Mouse (Mus musculus) gastrocnemius, adult 18-20 months (tissue): ENCODE measurements around the gene Wdr17. TPM values are rescaled to one million over a fixed set of nuclear protein-coding genes. Genes with fewer than 3 reads are reported as not detected.

ENCODE experiments used
- DNase-seq: peaks from one replicate; pipeline ENCODE4 v3.0.0; 2021; ENCODE audit warnings: low spot score
- long read RNA-seq, 2 experiments: library from polyadenylated mRNA; stranded (forward); transcript quantifications; one replicate each; pipeline ENCODE4 v2.0.0; 2021
- total RNA-seq, 2 experiments: library from RNA; stranded (reverse); gene quantifications; 2 replicates each; pipeline ENCODE4 v1.2.3; 2021

The Wdr17 gene
- under 1 TPM in 1 of 2 experiments, not detected in 1; 0.14 TPM for total RNA-seq
- long read RNA-seq, experiment 1, partial matches to known transcripts = 0 of 1 reads
- long read RNA-seq, experiment 1, other reads (novel, unspliced or antisense) = 1 of 1 reads
- long read RNA-seq, experiment 2 = 0 reads

- no peak for DNase-seq
Measured at GRCm38 (mm10) chr8:54886987-54887785, at the start of gene Wdr17. Gene Wdr17 (minus strand): TSS chr8:54887184.

DNA sequence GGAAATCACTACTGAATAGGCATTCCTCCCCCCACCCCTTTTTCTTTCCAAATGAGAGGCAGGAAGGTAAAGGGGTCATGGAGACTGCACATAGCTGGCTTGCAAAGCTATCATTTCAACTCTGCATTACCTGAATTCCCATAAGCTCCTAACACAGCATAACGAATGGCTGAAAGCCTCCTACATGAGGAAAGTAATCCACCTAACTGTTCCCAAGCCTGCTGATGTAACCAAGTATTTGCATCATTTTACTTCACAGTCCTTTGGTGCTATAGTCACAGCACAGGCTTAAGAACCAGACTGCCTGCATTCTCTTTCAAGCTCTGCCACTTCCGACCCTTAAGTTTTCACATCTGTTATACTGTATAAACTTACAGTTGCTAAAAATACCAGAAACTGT, 45.3 kb upstream of the Wdr17 start:
- DNase-seq = no peak

DNA sequence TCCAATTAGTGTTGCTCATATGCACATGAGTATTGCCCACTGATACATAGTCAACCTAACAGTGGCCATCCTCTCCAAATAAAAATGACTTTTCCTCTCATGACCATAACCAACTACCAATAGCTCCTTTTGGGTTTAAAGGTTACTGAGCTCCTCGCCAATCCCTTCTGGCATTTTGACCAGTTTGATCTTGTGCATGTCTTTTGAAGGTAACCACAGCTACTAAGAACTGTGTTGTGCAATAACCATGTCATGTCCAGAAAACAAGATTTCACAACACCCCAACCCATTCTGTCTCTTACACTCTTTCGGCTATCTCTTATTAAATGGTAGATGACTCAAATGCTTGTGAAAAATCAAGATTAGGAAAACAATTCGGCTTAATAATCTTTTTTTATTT, 38.0 kb upstream of the Wdr17 start:
- DNase-seq = no peak

DNA sequence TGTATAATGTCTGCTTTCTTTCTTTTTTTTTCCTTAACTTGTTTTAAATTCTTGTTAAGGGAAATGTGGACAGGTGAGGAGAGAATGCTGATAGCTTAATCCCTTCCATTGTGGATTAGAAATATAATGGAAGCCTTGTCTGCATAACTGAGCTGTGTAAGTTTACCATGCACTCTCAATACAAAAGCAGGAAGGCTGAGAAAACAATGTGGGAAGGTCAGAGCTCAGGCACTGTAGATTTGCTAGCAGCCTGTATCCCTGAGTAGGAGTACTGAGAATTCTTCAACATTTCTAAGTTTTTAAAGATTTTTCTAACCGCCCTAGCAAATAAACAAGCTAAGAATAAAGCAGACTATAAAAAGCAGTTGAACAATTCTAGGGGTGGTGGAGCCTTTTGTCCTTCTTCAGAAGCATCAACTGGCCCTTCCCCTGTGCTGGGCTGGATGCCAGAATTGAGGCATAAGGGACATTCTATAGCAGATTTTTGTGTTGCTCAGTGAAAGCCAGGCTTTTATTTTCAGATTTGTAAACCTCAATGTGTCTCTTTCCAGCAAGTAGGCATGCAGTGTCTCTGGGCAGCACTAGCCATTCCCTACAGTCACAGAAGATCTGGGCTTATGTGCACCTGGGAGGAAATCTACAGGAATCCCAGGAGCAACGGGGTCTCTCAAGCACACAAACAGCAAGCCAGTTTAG, 35.3 kb upstream of the Wdr17 start:
- no peak for DNase-seq

- DNase-seq = no peak
Measured at GRCm38 (mm10) chr8:54917710-54918109, 30.7 kb upstream of the Wdr17 start.

GRCm38 (mm10) chr8:54912891-54913290, 25.9 kb upstream of the Wdr17 start:
- no peak for DNase-seq

GRCm38 (mm10) chr8:54899444-54899843, 12.5 kb upstream of the Wdr17 start:
- DNase-seq = no peak

- DNase-seq = no peak
Measured at GRCm38 (mm10) chr8:54894637-54895322, 7.8 kb upstream of the Wdr17 start.

GRCm38 (mm10) chr8:54894180-54894579, 7.2 kb upstream of the Wdr17 start:
- DNase-seq = no peak

- DNase-seq = no peak
Measured at GRCm38 (mm10) chr8:54886560-54886959, 424 bp downstream of the Wdr17 start.

GRCm38 (mm10) chr8:54876458-54876857, 10.5 kb downstream of the Wdr17 start:
- DNase-seq = no peak

GRCm38 (mm10) chr8:54864761-54865064, 22.3 kb downstream of the Wdr17 start:
- DNase-seq = no peak

DNA sequence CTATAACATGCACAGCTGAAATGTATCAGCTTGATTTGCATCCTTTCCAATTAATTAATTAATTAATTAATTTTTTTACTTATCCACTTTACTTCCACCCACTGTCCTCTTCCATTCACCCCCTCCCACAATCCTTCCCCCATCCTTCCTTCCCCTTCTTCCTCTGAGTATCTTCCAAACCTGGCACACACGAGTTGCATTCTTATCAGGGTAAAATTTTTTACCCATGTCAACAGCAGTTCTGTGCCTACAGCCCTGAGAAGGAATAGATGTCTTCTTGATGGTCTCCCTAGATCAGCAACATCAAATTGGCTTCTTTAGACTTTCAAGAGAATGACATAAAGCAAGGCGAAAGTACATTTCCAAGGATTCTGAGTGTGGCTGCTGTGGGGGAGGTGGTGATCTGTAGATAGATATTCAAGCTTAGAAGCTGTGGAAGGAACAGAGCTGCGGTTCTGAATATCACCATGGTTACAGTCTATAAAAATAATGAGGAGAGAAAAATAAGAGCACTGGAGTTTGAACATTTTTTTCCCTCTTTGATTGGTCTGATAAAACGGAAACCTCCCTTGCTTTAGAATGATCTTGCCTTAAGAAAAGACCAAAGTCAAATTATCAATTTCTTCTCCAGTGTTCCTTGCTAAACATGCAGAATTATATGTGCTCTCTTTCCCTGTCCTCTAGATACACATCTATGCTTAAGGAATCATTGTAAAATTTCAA, 22.8 kb downstream of the Wdr17 start:
- no peak for DNase-seq

DNA sequence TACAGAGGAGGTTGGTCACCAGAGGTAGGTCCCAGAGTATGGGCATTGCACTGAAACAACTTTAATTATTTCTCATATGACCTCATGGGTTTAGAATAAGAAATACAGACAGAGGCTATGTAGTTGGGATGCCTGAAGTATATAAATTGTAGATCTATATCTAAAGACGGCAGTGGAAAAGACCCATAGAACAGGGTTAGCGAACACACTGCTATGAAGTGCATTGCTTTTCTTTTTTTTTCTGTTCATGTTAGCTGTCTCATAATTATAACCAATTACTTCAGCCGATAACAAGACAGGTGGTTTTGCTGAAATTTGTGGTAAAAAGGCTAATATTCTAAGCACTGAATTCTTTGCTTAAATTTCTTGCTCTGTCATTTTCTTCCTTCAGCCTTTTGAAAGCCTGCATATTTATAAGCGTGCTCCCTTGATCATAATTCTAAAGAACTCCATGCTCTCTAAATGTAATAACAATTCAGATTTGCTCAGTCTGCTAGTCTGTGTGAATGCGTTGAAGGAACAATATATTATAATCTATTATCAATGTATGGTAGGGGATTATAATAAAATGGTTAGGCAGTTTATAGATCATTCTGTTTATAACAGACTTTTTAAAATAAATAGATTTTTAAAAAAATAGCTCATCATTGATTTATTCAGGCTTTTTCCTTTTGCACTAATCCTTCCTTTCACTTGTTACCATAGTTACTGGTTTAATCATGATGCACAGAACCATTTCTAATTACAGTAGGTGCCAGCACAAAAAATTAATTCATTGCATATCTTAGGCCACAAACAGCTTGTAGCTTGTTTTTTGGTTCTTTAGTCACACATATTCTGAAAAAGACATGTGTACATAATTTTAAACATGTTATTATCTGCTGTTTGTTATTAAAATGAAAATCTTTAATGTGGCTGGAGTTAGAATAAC, 50.7 kb downstream of the Wdr17 start:
- no peak for DNase-seq

- no peak for DNase-seq
Measured at GRCm38 (mm10) chr8:54829794-54830426, 57.1 kb downstream of the Wdr17 start.

- DNase-seq = no peak
Measured at GRCm38 (mm10) chr8:54827974-54828373, 59.0 kb downstream of the Wdr17 start.

- DNase-seq = no peak
Measured at GRCm38 (mm10) chr8:54822956-54823355, 64.0 kb downstream of the Wdr17 start.

DNA sequence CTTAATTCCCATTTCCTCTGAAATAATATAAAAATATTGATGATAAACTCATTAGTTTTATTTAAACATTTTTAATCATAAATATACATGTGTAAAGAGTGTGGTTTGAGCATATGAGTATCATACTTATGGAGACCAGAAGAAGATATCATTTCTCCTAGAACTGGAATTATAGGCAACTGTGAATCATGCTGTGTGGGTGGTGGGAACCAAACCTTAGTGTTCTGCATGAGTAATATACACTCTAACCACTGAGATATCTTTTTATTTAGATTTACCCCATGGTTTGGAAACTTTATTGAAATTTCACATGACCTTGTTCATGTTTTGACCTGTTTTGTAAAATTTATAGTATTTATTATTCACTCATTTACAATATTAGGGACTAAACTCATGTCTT, 68.3 kb downstream of the Wdr17 start:
- DNase-seq = no peak

GRCm38 (mm10) chr8:54808217-54808616, 78.8 kb downstream of the Wdr17 start:
- no peak for DNase-seq

GRCm38 (mm10) chr8:54806173-54806572, 80.8 kb downstream of the Wdr17 start:
- DNase-seq = no peak
